Mouse (Mus musculus) midbrain, embryonic 15.5 days (tissue): ENCODE measurements around the gene Spred2. TPM values are rescaled to one million over a fixed set of nuclear protein-coding genes. Genes with fewer than 3 reads are reported as not detected.

Experiments used
- ATAC-seq: fragments of 200-750 bp; cut with Nextera tagmentation; replicated peaks from 2 replicates; pipeline ENCODE4 v1.8.0; 2017; ENCODE audit warnings: moderate TSS enrichment
- H3K27ac ChIP-seq: fragments of 300-500 bp; sonication (generic); 2 replicates; pipeline ENCODE4 v1.5.1; 2015; ENCODE audit warnings: mild to moderate bottlenecking, inconsistent platforms
- H3K27me3 ChIP-seq: fragments of 300-500 bp; sonication (generic); replicated peaks from 2 replicates; pipeline ENCODE4 v1.6.1; 2015; ENCODE audit warnings: inconsistent platforms
- H3K36me3 ChIP-seq: fragments of 300-500 bp; sonication (generic); replicated peaks from 2 replicates; pipeline ENCODE4 v1.6.1; 2015; ENCODE audit warnings: inconsistent platforms
- H3K4me1 ChIP-seq: fragments of 300-500 bp; sonication (generic); 2 replicates; pipeline ENCODE4 v1.6.1; 2015; ENCODE audit warnings: inconsistent platforms
- H3K4me2 ChIP-seq: fragments of 300-500 bp; sonication (generic); 2 replicates; pipeline ENCODE4 v1.6.1; 2015; ENCODE audit warnings: inconsistent platforms, mild to moderate bottlenecking, moderate library complexity
- H3K4me3 ChIP-seq: fragments of 300-500 bp; sonication (generic); 2 replicates; pipeline ENCODE4 v1.5.1; 2015; ENCODE audit warnings: mild to moderate bottlenecking, inconsistent platforms
- H3K9ac ChIP-seq: fragments of 300-500 bp; sonication (generic); 2 replicates; pipeline ENCODE4 v1.6.1; 2015; ENCODE audit warnings: mild to moderate bottlenecking, inconsistent platforms
- H3K9me3 ChIP-seq: fragments of 300-500 bp; sonication (generic); 2 replicates; pipeline ENCODE4 v1.6.1; 2016; ENCODE audit warnings: inconsistent platforms
- WGBS: fragments of 180-500 bp; shearing (Covaris S2); methylation state at CpG from one replicate; pipeline ENCODE4 v1.1.7; 2015; ENCODE audit warnings: mixed read lengths; 5-methylcytosine and 5-hydroxymethylcytosine counted together
- polyA plus RNA-seq: library from polyadenylated mRNA; unstranded; fragments of >200 nt; fragmentation: Nextera tagmentation; extraction: Ambion mirVana; gene quantifications from 2 replicates; pipeline ENCODE4 v1.2.1, GENCODE M21; 2015

Spred2 gene
- polyA plus RNA-seq, 1 experiment from 2014 or later, result 6.2 TPM

- H3K9ac ChIP-seq, result no peak overlapping the region
- WGBS, result 92% methylated on average over 4 of the region's 4 CpGs
- ATAC-seq, result no peak
Measured at GRCm38 (mm10) chr11:19928633-19929032, 4.5 kb downstream of the Spred2 start.

GRCm38 (mm10) chr11:19929087-19929865 lies 5.1 kb downstream of the Spred2 start:
- no peak for ATAC-seq

More at GRCm38 (mm10) chr11:19928633-19929032, 4.5 kb downstream of the Spred2 start:
- Histone ChIP-seq H3K27ac (no peak overlapping the region), H3K4me2 (no peak overlapping the region), H3K9me3 (no peaks in the 10 kb centered on the region), H3K4me3 (no peak overlapping the region), H3K27me3 (no peaks in the 10 kb centered on the region), H3K36me3 (no peaks in the 10 kb centered on the region), H3K4me1 (peaks cover 25% of the 10 kb centered on the region)

GRCm38 (mm10) chr11:19931569-19932230 lies 7.5 kb downstream of the Spred2 start:
- H3K27ac ChIP-seq, result no peak overlapping the region
- H3K36me3 ChIP-seq, result no peaks in the 10 kb centered on the region
- H3K27me3 ChIP-seq, result no peaks in the 10 kb centered on the region
- H3K4me2 ChIP-seq, result no peak overlapping the region
- H3K4me1 ChIP-seq, result peaks cover 28% of the 10 kb centered on the region
- no peak overlapping the region for H3K9ac ChIP-seq
- WGBS, result 89% methylated on average over 9 of the region's 9 CpGs
- no peak for ATAC-seq
- no peak overlapping the region for H3K4me3 ChIP-seq
- no peaks in the 10 kb centered on the region for H3K9me3 ChIP-seq

More at GRCm38 (mm10) chr11:19929087-19929865, 5.1 kb downstream of the Spred2 start:
- 74% methylated on average over 11 of the region's 11 CpGs for WGBS
- Histone ChIP-seq H3K4me3 (no peak overlapping the region), H3K4me2 (no peak overlapping the region), H3K9ac (no peak overlapping the region), H3K27ac (no peak overlapping the region), H3K9me3 (no peaks in the 10 kb centered on the region), H3K27me3 (no peaks in the 10 kb centered on the region), H3K4me1 (peaks cover 23% of the 10 kb centered on the region), H3K36me3 (no peaks in the 10 kb centered on the region)

GRCm38 (mm10) chr11:19932983-19933511 lies 8.9 kb downstream of the Spred2 start:
- no peak overlapping the region for H3K9ac ChIP-seq
- WGBS, result 92% methylated on average over 14 of the region's 14 CpGs
- H3K4me1 ChIP-seq, result peaks cover 24% of the 10 kb centered on the region

DNA sequence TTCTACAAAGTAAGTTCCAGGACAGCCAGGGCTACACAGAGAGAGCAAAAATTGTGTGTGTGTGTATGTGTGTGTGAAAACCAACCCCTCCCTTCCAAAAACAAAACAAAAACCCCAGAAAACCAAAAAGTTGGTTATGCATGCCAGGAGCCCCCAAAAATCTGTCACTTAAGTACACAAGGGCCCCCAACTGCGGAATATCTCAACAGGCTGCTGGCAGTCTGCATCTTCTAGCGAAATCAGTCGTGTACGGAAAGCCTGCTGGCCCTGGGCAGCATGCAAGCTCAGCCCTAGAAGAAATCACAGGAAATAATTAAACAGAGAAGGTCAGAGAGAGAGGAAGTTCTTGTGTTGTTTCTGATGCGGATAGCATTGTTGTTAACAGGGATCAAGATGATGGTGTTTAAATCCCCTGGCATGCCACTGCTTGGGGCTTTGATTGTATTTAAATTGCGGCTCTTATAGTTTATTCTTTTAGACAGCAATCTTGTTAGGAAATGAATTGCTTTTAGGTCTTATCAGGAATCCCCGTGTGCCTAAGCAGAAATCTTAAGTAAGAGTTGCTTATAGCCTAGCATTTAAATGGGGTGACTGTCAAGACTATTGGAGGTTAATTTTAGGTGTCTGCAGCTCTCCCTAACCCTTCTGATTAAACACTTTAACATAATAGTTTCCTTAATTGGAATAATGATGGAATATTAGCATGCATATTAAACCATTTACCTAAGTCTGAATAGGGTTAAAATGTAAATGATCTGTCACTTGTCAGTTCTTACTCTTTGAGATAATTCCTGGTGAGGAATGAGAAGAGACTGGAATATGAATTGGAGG lies 11.6 kb downstream of the Spred2 start:
- Histone ChIP-seq H3K4me3 (no peak overlapping the region), H3K27me3 (no peaks in the 10 kb centered on the region), H3K9ac (no peak overlapping the region), H3K4me1 (peaks cover 15% of the 10 kb centered on the region), H3K9me3 (no peaks in the 10 kb centered on the region), H3K4me2 (no peak overlapping the region), H3K36me3 (no peaks in the 10 kb centered on the region), H3K27ac (no peak overlapping the region)
- ATAC-seq, result no peak
- 44% methylated on average over 7 of the region's 7 CpGs for WGBS

More at GRCm38 (mm10) chr11:19932983-19933511, 8.9 kb downstream of the Spred2 start:
- no peak overlapping the region for H3K27ac ChIP-seq
- no peak overlapping the region for H3K4me3 ChIP-seq
- no peaks in the 10 kb centered on the region for H3K9me3 ChIP-seq
- H3K36me3 ChIP-seq, result no peaks in the 10 kb centered on the region
- H3K4me2 ChIP-seq, result no peak overlapping the region
- no peaks in the 10 kb centered on the region for H3K27me3 ChIP-seq
- no peak for ATAC-seq

DNA sequence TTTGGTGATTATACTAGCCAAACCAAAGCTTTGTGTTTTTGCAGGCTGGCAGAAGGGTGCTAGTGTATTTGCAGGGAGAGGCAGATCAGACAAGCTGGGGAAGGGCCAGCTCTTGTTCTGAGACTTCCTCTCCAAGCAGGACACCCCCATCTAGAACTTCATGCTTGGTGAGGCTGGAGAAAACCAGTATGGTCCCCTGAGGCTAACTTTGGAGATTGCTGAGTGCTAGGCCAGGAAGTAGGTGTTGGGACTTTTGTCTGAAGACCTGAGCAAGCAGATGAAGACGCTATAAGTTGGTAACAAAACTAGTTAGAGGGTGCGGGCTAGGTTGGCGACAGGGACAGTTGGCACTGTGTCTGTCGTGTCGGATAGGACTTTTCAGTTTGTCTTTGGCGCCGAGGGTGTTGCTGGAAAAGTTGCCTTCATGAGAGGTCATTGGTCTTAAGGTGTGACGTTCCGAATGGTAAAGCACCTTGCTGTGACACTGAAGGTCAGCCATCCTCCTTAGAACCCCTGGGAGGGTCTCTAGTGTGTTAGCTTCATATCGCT lies 14.4 kb downstream of the Spred2 start:
- no peak overlapping the region for H3K4me3 ChIP-seq
- WGBS, result 97% methylated on average over 10 of the region's 10 CpGs
- no peaks in the 10 kb centered on the region for H3K9me3 ChIP-seq
- no peaks in the 10 kb centered on the region for H3K27me3 ChIP-seq
- H3K9ac ChIP-seq, result no peak overlapping the region
- no peak overlapping the region for H3K4me2 ChIP-seq
- H3K4me1 ChIP-seq, result peaks cover 15% of the 10 kb centered on the region
- no peak overlapping the region for H3K27ac ChIP-seq
- no peaks in the 10 kb centered on the region for H3K36me3 ChIP-seq
- ATAC-seq, result no peak

DNA sequence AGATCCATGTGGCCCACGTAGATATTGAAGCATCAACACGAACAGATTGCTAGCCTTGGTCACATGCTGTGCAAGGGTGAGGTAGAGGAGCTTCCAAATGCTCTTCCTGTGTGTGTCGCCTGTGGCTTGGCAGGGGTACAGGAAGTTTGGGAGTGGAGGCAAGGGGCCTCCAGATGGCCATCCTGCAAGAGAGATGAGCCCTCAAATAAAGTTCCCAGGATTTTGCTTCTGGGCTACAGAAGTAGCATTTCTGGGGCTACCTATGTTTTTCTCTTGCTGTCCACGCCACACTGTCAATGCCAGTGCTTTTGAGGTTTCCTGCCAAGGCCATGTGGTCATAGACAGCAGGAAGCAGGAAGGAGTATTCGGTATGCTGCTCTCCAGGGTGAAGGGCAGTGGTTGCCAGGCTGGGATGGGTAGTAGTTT lies 15.1 kb downstream of the Spred2 start:
- H3K4me3 ChIP-seq, result no peak overlapping the region
- peaks cover 15% of the 10 kb centered on the region for H3K4me1 ChIP-seq
- H3K27ac ChIP-seq, result no peak overlapping the region
- H3K9ac ChIP-seq, result no peak overlapping the region
- no peaks in the 10 kb centered on the region for H3K27me3 ChIP-seq
- 81% methylated on average over 5 of the region's 5 CpGs for WGBS
- no peak for ATAC-seq
- H3K9me3 ChIP-seq, result no peaks in the 10 kb centered on the region
- no peak overlapping the region for H3K4me2 ChIP-seq
- H3K36me3 ChIP-seq, result no peaks in the 10 kb centered on the region

DNA sequence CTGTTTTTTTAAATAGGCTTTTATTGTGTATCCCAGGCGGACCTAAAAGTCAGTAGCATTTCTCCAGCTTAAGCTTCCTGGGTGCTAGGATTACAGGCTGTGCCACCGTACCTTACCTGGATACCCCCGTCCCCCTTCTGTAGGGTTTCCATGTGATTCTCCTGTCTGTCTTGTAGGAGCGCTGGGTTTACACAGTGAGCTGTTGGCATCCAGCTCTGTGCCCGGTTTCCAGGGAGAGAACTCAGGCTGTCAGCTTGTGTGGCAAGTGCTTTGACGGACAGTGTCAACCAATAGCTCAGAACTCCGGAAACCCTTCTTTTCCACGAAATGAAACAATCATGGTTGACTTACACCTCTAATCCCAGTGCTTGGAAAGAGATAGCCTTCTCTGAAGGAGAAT lies 15.7 kb downstream of the Spred2 start:
- WGBS, result 88% methylated on average over 8 of the region's 8 CpGs
- no peak overlapping the region for H3K4me2 ChIP-seq
- H3K27me3 ChIP-seq, result no peaks in the 10 kb centered on the region
- no peaks in the 10 kb centered on the region for H3K36me3 ChIP-seq
- no peaks in the 10 kb centered on the region for H3K9me3 ChIP-seq
- H3K4me1 ChIP-seq, result peaks cover 15% of the 10 kb centered on the region
- ATAC-seq, result no peak
- no peak overlapping the region for H3K4me3 ChIP-seq
- H3K9ac ChIP-seq, result no peak overlapping the region
- no peak overlapping the region for H3K27ac ChIP-seq

DNA sequence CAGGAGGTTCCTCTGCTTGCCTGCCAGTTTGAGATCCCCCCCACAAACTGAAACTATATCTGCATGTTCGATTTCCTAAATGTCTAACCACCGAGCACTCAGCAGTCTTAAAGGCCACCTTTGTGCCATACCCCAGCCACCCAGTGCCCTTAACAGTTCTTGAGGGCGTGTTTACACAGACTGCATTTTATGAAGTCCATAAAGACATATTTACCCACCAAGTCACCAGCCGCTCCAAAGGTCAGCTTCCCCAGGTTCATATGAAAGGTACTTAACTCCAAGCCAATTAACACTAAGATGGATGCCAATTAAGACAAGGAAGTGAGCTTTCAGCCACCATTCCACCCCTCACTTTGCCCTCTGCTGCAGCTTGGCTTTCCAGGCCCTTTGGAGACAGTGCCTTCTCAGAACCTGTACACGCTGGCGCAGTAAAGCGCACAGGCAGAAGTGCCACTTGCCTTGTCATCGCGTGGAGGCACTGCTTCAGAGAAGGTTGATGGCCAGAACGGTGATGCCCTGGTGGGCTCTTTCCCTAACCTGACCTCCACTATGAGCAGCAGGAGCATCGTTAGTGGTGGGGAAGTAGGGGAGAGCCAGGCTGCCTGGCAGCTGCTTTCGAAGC lies 17.1 kb downstream of the Spred2 start:
- 82% methylated on average over 12 of the region's 12 CpGs for WGBS
- no peaks in the 10 kb centered on the region for H3K9me3 ChIP-seq
- H3K9ac ChIP-seq, result no peak overlapping the region
- H3K36me3 ChIP-seq, result no peaks in the 10 kb centered on the region
- no peak for ATAC-seq
- H3K4me3 ChIP-seq, result no peak overlapping the region
- H3K4me1 ChIP-seq, result peaks cover 6% of the 10 kb centered on the region; the same call in 1 of the 2 replicates
- H3K27ac ChIP-seq, result no peak overlapping the region
- H3K4me2 ChIP-seq, result no peak overlapping the region
- H3K27me3 ChIP-seq, result no peaks in the 10 kb centered on the region

GRCm38 (mm10) chr11:19941978-19942377 lies 17.8 kb downstream of the Spred2 start:
- Histone ChIP-seq H3K4me2 (no peak overlapping the region), H3K4me1 (no peaks in the 10 kb centered on the region), H3K9ac (no peak overlapping the region), H3K27me3 (no peaks in the 10 kb centered on the region), H3K36me3 (no peaks in the 10 kb centered on the region), H3K4me3 (no peak overlapping the region), H3K9me3 (no peaks in the 10 kb centered on the region), H3K27ac (no peak overlapping the region)
- ATAC-seq, result no peak
- WGBS, result 90% methylated on average over 4 of the region's 4 CpGs

- no peaks in the 10 kb centered on the region for H3K9me3 ChIP-seq
- no peak overlapping the region for H3K9ac ChIP-seq
- no peak for ATAC-seq
- no peaks in the 10 kb centered on the region; the same call in 1 of the 2 replicates for H3K4me1 ChIP-seq
- H3K4me2 ChIP-seq, result no peak overlapping the region
- no peak overlapping the region for H3K27ac ChIP-seq
- H3K27me3 ChIP-seq, result no peaks in the 10 kb centered on the region
- 100% methylated on average over 2 of the region's 2 CpGs for WGBS
- no peaks in the 10 kb centered on the region for H3K36me3 ChIP-seq
- no peak overlapping the region for H3K4me3 ChIP-seq
Measured at GRCm38 (mm10) chr11:19943753-19944152, 19.6 kb downstream of the Spred2 start.
